Mouse (Mus musculus): ENCODE results near the gene Csde1.

DNA sequence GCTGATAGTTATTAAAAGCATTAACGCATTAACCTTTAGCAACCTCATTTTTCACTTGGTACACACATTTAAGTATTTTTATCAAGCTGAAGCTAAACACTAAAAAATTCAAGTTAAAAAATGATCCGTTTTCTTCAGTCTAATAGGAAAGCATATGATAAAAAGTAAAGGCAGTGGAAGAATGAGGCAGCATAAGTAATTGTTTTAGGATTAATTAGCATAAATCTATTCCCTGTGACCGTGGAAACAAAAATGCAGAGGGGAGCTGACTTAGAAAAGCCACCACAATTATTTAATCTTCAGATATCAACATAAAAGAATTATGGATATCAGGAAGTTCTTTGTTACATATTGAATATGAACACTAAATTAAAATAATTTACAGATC is 39.9 kb upstream of the Csde1 start:
- TF ChIP-seq CTCF (IDR thresholded peaks at IDR 0.05; ENCODE audit: insufficient read depth, low read length) (no peak), POLR2A (IDR thresholded peaks at IDR 0.05; ENCODE audit: borderline replicate concordance, extremely low read depth, low read depth, low read length) (no peak)
